Mouse (Mus musculus): ENCODE data around the gene Kmt2d.
"Not testable (repeated sequence)": the region's sequence is repeated elsewhere in the genome, so short reads cannot be mapped to it uniquely, and the experiment has no call there.

Gene Kmt2d

GRCm38 (mm10) chr15:98871070-98871915 is at the start of gene Kmt2d:
Gene Kmt2d, minus strand, starts transcription at chr15:98871204.
- no peak for DNase-seq (ENCODE audit: extremely low spot score, low spot score)

DNA sequence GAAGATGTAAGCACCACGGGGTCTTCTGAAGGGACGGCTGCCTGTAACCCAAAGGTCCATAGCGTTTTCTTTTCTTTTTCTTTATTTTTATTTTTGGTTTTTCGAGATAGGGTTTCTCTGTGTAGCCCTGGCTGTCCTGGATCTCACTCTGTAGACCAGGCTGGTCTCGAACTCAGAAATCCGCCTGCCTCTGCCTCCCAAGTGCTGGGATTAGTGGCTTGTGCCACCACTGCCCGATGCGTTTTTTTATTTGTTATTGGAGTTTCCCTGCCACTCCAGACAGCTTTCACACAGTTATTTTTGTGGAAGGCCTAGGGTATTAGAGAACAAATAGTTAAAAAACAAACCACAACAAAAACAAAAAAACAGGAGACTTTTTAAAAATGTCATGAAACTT is 47.5 kb upstream of the Kmt2d start:
- DNase-seq (ENCODE audit: extremely low spot score, low spot score): not testable (repeated sequence)

DNA sequence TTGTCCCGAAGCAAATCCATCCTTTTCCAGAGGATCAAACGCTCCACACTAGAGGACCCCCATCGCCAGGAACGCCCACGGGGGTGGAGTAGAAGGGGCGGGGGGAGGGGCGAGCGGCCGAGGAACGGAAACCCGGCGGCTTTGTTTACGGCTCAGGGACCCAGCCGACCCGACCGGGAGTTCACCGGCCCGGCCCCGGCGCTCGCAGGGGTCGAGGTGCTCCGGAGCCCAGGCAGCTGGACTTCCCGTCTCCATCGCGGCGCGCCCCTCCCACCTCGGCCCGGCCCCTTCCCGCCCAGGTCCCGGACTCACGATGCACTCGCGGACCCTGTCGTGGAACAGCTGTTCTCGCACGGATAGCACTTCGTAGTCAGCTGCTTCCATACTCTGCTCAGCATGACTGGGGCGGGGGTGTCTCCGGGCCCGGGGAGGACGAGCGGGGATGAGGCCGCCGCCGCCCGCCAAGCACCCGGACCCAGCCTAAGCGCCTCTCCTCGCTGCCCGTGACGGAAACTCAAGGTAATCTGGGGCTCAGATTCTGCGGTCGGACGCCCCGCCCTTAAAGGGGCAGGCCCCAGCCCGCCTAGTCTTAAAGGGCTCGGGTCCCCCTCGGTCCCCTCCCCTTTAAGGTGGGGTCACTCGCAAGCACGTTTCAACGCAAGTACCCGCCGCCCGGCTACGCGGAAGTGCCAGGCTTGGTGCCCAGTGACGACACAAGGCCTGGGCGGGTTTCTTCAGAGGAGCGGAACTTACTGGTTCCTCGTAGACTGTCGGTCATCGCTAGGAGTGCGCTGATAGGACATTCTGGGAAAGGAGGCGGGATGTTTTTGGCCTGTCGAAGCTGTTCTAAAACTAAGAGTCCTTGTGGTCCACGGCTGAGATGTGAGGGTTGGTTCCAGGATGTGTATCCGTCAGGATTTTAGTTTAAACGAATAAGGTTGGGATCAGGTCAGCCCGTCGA is 46.8 kb upstream of the Kmt2d start, which contains the start of gene Lmbr1l:
Gene Lmbr1l (minus strand): TSS at position 694 of the 961 bp plus-strand sequence.
- DNase-seq (ENCODE audit: extremely low spot score, low spot score): peak; percentile 98

- DNase-seq (ENCODE audit: extremely low spot score, low spot score): peak; percentile 31
Observed at GRCm38 (mm10) chr15:98917091-98917490, 46.1 kb upstream of the Kmt2d start.

DNA sequence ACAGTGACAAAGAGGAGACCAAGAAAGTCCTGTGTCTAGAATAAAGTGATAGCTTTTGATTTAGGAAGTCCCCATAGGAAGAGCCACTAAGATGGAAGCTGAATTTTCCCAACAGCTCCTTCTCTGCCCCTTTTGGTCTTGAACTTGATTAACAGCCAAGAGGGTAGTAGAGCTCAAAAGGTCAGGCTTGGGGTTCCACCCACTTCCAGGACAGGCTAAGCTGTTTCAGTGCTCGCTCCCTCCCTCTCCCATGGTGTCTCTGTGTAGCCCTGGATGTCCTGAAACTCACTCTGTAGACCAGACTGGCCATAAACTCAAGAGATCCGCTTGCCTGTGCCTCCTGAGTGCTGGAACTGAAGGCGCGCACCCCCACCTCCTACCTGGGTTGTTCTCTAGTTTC is 45.0 kb upstream of the Kmt2d start:
- no peak for DNase-seq (ENCODE audit: extremely low spot score, low spot score)

DNA sequence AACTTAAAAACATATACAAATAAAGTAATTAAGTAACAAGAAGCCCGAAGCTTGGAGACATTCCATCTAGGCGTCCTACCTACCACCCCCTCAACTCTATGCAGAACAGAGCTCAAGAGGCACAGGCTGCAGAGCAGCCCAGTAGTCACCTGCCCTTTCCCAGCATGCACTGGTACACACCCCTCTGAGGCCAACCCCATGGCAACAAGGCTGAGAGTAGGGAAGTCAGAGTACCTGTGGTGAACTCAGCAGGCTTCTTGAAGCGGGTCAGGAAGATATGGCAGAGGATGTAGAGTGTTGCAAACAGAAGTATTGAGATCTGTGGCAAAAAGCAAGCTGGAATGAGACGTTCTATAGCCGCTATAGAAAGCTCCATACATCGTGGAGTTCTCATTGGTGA is 43.9 kb upstream of the Kmt2d start:
- no peak for DNase-seq (ENCODE audit: extremely low spot score, low spot score)

DNA sequence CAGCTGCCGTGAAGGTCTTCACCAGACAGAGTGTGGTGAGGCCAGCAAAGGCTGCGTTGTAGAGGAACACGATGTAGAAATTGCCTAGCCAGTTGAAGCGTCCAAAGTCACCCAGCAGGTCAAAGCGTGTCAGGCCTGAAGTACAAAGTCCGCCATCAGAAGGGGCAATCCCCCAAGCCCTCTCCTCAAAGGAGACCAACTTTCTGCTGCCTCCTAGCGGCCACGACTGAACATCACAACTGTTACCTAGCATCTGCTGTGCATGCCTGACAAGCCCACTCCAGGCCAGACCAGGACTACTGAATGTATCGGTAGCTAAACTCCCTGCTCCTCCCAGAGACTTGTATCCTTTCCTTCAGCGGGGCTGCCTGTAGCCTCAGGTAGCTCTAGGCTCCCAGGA is 33.7 kb upstream of the Kmt2d start:
- peak; percentile 77 for DNase-seq (ENCODE audit: extremely low spot score, low spot score)

- no peak for DNase-seq (ENCODE audit: extremely low spot score, low spot score)
Observed at GRCm38 (mm10) chr15:98902600-98902999, 31.6 kb upstream of the Kmt2d start.

- DNase-seq (ENCODE audit: extremely low spot score, low spot score): no peak
Observed at GRCm38 (mm10) chr15:98901530-98901929, 30.5 kb upstream of the Kmt2d start.

DNA sequence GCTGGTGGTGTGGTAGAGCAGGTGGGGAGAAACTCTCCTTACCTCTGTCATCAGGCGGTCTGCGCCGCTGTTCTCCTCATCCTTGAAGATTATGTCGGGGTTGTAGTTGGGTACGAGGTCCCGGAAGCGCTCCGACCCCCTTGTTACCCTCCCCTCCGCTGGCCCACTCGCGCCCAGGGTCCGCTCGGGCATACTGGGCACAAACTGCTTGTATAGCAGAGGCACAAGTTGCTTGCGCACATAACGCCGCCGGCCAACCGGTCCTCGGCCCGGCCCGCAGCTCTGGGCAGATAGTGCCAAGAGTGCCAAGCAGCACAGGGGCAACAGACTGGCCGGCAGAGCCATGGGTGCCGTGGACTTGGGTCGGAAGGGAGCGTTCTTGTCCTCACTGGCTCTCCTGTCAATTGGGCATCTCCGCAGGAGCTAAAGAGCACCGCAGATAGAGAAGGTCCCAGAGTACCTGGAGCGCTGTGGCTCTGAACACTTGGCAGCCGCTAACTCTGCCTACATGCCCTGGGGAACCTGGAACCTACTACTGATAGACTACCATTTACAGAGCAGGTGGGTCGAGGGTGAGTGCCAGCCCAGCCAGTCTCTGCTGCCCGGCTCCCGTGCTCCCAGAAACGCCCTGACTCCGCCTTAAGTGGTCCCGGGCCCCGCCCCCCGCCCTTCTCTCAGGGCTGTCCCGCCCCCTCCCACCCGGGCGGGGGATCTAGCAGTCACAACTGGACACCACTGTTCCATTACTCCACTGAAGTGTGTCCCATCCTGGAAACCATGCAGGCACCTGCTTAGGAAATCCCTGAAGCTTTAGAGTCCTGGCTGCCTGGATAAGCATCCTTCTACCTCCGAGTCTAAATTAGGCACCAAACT is 27.2 kb upstream of the Kmt2d start, which contains the start of gene Dhh:
Gene Dhh (minus strand): TSS at position 613 of the 873 bp plus-strand sequence.
- DNase-seq (ENCODE audit: extremely low spot score, low spot score): peak; percentile 57

DNA sequence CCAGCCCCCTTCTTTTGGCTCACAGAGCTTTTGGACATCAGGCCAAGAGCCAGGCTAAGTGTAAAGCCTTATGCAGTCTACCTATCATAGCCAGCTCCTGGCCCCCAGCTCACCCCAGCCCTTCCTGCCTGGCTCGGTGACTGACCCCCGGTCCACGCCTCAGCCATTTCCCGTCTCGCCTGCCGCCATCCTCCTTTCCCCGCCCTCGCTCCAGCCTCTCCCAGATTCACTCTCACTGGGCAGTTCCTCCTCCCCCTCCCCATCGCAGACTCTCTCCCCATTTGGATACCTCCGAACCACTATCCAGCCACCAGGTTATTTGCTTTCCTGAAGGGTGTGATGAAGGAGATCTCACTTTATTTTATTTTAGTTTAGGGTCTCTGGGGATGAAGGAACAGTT is 26.5 kb upstream of the Kmt2d start:
- peak; percentile 32 for DNase-seq (ENCODE audit: extremely low spot score, low spot score)

DNA sequence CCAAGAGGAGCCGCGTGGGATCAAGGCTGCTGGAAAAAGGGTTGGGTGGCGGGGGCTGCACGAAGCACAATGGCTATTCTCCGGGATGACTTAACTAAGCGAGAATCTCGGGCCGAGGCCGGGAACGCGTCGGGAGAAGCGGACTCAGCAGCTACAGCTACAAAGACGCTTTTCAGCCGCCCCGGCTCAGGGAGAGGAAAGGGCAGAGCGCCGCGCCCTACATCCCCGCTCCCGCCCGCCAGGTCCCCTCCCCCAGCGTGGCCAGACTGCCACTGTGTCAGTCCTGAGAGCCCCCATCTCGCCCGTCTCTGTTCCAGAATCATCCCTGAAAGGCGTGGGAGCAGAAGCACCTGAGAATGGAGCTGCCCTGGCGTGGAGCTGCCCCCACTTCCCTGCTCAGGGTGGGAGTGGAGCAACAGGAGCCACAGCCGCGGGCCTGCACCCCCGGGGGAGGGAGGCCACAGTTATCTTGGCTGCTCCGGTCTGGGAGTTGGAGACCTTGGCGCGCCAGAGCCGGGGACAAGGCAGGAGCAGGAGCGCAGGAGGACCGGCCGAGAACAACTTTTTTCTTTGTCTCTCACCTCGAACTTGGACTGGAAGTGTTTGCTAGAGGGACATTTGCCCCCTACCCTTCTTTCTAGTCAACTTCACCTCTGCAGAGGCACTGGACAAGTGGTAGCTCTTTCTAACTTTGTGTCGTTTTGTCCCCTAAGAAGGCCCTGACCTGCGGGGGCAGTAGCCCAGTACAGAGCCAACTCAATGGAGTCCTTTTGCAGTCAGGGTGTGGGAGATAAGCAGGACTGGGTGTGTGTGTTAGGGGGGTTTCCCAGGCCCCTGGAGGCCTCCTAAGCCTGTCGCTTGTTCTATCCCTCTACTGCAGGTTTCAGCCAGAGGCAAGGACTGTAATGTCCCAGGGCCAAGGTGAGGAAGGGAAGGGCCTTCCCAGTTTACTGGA is 24.9 kb upstream of the Kmt2d start:
- no peak for DNase-seq (ENCODE audit: extremely low spot score, low spot score)

GRCm38 (mm10) chr15:98894746-98895634 is 24.0 kb upstream of the Kmt2d start:
- peak; percentile 68 for DNase-seq (ENCODE audit: extremely low spot score, low spot score)

GRCm38 (mm10) chr15:98893940-98894745 is 23.1 kb upstream of the Kmt2d start, which contains the start of gene Rhebl1:
Gene Rhebl1, minus strand, starts transcription at chr15:98894540.
- peak; percentile 67 for DNase-seq (ENCODE audit: extremely low spot score, low spot score)

DNA sequence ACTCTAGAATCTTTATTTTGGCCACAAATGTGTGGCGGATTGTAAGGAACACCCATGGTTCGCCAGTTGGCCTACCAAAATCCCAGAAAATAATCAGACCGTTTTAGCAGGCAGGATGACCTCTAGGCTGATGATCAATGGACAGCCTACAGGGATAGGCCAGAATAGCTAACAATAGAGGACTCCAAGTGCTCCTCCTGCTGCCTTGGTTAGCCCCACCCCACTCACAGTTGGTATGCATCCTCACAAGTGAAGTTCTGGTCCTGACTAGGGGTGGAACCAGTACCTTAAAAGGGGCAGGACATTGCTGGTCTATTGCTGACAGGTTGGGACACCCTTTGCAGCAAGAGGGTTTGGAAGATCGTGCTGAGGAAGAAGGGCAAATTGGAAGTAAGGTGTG is 22.0 kb upstream of the Kmt2d start:
- no peak for DNase-seq (ENCODE audit: extremely low spot score, low spot score)

GRCm38 (mm10) chr15:98891907-98892606 is 21.1 kb upstream of the Kmt2d start:
- peak; percentile 42 for DNase-seq (ENCODE audit: extremely low spot score, low spot score)

- no peak for DNase-seq (ENCODE audit: extremely low spot score, low spot score)
Observed at GRCm38 (mm10) chr15:98891198-98891742, 20.3 kb upstream of the Kmt2d start.

Data from neural tube, embryonic 10.5 days (tissue).